Mouse (Mus musculus): ENCODE results near the gene Fam234a.
"Not testable (repeated sequence)": the region's sequence is repeated elsewhere in the genome, so short reads cannot be mapped to it uniquely, and the experiment has no call there.

Fam234a gene

DNA sequence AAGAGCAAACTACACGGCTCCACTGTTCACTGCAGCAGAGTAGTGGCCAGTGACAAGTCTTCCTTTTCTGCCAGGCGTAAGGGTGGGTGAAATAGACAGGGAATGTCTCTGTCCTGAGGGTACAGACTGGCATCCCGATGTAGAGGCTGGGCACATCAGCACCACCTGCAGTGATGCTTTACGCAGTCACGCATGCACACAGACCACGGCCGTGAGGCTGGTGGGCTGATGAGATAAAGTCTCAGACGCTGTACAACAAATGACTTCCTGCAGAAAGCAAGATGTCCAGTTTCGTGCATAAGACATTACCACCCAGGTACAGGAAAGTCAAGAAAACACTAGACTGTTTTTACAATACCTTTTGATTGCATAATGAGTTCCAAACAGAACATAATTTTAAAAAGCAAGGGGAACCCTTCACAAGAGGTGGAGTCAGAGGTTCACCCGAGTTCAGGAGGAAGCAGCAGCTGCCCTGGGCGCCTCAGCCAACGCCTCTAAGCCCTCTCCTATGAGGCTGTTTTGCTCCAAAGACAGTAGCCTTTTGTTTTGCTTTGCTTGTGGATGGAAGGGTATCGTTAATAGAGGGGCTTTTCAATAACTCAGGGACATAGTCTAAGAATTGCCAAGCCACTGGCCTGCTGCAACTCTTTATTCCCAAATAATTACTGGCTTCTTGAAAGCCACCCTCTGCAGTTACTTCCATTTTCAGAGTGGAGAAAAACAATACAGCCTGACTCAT, 8.8 kb downstream of the Fam234a start:
- no peak for ATAC-seq (ENCODE audit: insufficient number of reproducible peaks, low FRiP score, low TSS enrichment)

DNA sequence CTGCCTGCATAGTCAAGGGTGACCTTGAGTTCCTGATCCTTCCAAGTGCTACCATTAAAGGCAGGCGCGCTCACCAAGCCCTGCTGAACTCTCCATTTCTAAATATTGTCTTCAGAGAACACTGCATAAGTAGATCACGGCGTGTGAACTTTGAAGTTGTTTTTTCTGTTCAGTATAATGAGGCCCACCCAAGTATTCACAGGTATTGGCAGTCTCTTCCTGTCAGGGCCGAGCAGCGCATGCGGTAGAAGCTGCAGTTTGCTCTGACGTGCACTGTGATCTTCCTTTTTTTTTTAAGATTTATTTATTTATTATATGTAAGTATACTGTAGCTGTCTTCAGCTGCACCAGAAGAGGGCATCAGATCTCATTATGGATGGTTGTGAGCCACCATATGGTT, 9.7 kb downstream of the Fam234a start:
- ATAC-seq (ENCODE audit: insufficient number of reproducible peaks, low FRiP score, low TSS enrichment): no peak

DNA sequence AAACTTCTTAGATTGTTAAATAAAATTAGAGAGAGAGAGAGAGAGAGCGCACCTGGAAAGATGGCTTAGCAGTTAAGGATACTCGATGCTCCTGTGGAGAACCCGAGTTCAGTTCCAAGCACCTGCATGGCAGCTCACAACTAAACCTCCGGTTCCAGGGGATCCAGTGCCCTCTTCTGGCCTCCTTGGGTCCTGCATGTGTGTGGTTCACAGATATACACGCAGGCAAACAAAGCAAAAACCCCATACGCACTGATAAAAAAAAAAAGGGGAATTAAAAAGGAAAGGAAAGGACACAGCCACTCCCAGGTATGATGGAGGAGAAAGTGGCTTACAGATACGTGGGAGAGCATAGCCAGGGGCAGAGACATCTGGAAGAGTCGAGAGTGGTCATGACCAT, 11.2 kb downstream of the Fam234a start:
- ATAC-seq (ENCODE audit: insufficient number of reproducible peaks, low FRiP score, low TSS enrichment): no peak

DNA sequence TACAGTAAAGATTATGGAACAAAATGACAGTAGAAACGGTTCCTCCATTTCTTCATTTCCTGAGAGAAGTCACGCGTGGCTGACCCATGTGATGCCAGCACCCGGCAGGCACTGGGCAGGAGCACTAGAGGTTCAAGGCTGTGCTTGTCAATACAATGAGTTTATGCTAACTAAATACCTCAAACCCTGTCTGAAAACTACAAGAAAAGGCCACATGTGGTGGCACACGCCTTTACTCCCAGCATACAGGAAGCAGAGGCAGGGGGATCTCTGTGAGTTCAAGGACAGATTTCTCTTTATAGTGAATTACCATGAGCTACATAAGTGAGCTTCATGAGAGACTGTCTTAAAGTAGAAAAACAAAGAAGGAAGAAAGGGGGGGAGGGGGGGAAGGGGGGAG, 12.9 kb downstream of the Fam234a start:
- ATAC-seq (ENCODE audit: insufficient number of reproducible peaks, low FRiP score, low TSS enrichment): no peak

DNA sequence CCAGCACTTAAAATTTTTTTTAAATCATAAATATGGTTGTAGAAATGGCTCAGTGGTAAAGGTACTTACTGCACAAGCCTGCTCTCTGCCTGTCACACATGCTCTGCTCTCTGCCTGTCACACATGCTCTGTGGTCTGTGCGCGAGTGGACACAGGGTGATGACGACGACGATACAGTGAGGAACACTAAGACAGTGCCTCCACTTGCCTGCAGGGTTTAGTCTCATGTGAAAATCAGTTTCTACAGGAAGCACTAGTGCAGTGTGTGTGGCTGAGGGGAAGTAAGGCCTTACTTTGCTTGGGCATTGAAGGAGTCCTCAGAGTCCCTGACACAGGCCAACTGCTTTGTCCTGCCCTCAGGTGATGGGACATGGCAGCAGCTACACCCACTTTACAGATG, 14.3 kb downstream of the Fam234a start:
- ATAC-seq (ENCODE audit: insufficient number of reproducible peaks, low FRiP score, low TSS enrichment): no peak

DNA sequence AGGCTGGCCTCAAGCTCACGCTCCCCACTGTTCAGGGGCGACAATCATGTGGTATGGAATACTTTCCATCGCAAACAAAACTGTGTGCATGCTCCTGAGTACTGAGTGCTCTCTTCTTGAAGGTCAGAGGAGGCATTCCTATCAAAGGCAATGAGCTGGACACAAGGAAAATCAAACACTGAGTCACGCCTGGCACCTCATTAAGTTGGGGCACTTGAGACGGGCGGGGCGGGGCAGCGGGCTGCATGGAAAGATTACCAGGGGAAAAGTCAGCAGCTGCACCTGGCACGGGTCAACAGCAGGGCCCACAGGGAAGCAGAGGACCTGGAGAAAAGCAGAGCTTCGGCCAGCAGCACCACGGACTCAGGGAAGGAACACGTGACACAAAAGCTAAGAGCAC, 18.9 kb downstream of the Fam234a start:
- ATAC-seq (ENCODE audit: insufficient number of reproducible peaks, low FRiP score, low TSS enrichment): no peak

DNA sequence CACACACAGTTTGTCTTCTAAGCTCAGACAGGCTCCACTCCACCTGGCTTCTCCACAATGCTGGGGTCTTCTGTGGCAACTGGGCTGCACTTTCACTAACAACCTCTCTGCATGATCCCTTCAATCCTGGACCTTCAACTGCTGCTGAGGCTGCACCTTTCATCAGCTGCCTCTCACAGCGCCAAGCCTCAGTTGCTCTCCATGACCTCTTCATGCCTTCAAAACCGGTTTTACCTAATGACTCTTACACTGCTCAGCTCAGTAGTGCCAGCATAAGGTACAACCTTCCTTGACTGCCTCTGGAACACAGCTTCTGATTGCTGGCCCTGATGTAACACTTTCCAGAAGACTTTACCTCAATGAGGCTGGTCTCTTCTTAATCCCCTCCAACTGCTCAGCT, 22.5 kb downstream of the Fam234a start:
- ATAC-seq (ENCODE audit: insufficient number of reproducible peaks, low FRiP score, low TSS enrichment): no peak

DNA sequence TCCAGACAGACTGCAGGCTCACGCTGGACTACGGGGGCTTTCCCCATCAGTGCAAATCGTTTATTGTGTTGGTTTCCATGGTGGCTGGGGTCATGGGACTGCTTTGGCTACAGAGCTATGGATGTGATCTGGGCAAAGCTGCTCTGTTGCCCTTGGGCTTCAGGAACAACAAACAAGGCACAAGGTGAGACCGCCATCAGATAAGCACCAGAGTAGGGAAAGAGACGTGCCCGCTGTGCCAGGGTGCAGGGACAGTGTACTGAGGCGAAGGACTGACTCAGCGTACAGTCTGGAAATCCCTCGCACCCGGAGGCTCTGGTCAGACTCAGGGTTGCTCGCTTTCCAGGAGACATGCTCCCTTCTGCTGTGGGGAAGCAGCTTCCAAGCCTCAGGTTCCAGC, 31.4 kb downstream of the Fam234a start:
- ATAC-seq (ENCODE audit: insufficient number of reproducible peaks, low FRiP score, low TSS enrichment): no peak

DNA sequence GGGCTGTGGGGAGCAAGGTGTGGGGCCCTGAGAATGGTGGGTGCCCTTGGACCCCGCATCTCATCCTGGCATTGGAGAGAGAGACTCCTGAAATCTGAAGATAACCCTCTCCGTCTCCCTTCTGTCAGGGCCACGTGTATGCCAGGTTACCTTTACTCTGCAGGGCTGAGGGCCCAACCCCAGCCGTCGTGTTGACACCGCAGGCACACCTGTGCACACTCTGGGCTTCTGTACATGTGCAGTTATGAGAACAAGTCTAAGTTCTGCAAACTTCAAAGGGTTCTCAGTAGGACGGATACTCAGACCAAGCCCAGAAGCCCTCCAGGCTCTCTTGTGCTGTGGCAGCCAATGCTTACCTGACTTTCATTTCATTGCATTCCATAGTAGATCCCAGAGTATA, 31.8 kb downstream of the Fam234a start:
- no peak for ATAC-seq (ENCODE audit: insufficient number of reproducible peaks, low FRiP score, low TSS enrichment)

DNA sequence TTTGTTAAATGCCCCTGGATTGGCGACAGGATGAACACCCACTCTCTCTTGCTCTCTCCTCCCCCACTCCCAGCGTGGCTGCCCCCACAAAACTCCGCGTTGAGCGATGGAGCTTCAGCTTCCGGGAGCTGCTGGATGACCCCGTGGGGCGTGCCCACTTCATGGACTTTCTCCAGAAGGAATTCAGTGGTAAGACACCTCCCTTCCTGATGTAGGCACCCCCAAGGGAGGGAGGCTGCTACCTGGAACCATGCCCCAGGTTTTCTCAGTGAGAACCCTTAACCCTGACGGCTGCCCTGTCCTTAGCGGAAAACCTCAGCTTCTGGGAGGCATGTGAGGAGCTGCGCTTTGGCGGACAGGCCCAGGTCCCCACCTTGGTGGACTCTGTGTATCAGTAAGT, 36.4 kb downstream of the Fam234a start, which contains the start of gene Arhgdig:
Gene Arhgdig (minus strand): TSS at position 101 of the 400 bp plus-strand sequence.
- no peak for ATAC-seq (ENCODE audit: insufficient number of reproducible peaks, low FRiP score, low TSS enrichment)

DNA sequence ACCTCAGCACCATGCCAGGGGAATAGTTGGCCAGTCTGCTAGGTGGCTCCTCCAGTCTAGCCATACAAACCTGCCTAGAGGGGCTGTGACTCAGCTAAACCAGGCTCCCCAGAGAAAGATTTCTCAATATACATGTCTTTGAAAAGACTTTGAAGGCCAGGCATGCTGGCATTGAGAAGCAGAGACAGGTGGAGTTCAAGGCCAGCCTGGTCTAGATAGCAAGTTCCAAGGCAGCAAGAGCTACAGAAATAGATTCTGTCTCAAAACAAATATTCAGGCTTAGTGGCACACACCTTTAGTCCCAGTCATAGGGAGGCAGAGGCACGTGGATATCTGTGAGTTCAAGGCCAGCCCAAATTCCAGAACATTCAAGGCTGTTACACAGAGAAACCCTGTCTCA, 37.6 kb downstream of the Fam234a start:
- ATAC-seq (ENCODE audit: insufficient number of reproducible peaks, low FRiP score, low TSS enrichment): no peak

DNA sequence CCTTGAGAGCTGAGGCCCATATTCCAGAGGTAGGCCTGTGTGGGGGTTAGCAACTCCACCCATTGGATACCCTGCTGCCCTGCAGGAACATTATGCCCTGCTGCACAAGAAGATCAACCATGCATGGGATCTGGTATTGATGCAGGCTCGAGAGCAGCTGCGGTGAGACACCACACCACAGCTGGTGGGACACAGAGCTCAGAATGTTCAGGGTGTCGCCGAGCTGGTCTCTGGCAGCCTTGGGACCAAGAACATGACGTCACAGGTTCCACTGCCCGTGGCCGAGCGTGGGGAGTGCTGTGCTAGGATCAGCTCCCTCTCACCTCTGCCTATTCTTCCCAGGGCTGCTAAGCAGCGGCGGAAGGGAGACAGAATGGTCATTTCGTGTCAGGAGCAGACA, 39.3 kb downstream of the Fam234a start:
- no peak for ATAC-seq (ENCODE audit: insufficient number of reproducible peaks, low FRiP score, low TSS enrichment)

DNA sequence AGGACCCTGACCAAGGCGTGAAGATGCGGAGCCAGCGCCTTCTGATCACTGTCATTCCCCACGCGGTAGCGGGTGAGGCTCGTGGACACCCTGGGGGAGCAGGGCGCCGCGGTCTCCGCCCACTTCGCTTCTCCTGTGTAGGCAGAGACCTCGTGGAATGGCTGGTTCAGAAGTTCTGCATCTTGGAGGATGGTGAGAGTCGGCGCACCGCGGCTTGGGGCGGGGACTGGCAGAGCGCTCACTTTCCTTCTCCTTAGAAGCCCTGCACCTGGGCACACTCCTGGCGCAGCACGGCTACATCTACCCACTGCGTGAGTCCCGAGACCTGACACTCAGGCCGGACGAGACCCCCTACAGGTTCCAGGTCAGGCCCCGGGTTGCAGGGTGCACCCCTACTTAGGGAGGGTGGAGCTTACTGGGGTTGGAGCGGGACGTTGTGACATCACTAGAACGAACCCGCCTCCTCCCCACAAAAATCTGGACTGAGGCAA, 40.7 kb downstream of the Fam234a start:
- ATAC-seq (ENCODE audit: insufficient number of reproducible peaks, low FRiP score, low TSS enrichment): no peak

DNA sequence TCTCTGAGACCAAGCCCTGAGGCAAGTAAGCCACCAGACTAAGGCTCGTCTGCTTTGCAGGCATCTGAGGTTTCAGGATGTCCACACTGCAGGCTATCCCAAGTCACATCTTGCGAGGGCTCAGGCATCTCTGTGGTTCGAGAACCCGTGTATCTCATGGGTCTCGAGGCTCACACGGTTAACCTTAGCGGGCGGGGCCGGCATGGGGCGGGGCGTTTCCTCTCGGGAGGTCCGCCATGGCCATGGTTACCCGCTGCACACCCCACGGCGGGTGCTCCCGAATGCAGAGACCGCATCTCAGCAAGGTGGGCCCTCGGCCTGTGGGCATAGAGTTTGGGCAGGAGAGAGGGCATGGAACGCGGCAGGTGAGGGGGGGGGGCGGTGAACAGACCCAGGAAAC, 41.3 kb downstream of the Fam234a start, which contains the start of gene Rgs11:
Gene Rgs11 (plus strand): TSS at position 215 of the 400 bp plus-strand sequence.
- no peak for ATAC-seq (ENCODE audit: insufficient number of reproducible peaks, low FRiP score, low TSS enrichment)

DNA sequence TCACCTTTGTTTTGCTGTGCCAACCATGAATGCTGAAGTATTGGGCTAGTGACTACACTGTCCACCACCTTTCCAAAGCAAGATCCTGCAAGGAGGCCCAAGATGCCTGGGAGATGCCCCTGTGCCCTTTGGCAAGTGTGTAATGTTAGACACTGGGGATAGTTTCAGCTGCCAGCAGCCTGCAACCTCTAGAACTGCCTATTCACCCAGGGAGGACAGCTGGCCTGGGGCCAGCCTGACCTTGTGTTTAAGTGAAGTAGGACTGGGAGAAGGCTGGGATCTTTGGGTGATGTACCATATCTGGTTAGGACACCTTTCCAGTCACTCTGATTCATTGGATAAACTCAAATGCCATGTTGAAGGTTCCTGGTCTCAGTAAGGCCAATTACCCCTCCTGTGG, 42.0 kb downstream of the Fam234a start:
- ATAC-seq (ENCODE audit: insufficient number of reproducible peaks, low FRiP score, low TSS enrichment): no peak

DNA sequence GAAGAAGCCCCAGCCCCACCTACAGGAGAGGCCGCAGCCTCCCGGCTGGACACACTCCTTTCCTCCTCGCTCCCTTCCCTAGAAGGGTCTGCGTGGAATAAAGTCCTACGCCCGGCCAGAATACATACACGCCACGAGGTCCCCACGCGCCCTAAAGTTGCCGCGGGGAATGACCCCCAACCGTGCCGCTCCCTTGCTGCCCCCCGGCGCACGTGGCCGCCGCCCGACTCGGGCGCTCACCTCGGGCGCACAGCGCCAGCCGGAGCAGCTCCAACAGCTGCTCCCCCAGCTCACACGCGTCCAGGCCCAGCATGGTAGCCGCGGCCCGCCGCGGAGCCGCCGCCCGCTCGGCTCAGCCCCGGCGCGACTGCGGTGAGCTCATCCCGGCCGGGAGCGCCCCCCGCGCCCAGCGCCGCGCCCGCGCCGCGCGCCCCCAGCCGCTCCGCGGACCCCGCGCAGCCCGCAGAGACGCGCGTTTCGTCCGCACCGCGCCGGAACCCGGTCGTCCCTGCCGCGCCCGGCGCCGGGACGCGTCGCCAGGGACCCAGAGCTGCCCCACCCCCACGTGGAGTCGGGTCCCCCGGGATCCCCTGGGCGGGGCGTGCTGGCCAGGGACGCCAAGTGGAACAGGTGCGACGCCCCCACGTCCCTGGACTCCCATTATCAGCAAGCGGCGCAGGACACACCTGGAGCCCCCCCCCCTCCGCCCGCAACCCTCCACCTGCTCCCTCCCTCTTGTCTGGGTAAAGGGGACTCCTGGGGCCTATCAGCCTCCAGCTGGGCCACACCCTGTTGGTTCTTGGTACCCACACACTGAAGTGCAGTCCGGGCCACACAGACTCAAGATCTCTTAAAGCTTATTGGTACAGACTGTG, 43.0 kb downstream of the Fam234a start:
- ATAC-seq (ENCODE audit: insufficient number of reproducible peaks, low FRiP score, low TSS enrichment): no peak

DNA sequence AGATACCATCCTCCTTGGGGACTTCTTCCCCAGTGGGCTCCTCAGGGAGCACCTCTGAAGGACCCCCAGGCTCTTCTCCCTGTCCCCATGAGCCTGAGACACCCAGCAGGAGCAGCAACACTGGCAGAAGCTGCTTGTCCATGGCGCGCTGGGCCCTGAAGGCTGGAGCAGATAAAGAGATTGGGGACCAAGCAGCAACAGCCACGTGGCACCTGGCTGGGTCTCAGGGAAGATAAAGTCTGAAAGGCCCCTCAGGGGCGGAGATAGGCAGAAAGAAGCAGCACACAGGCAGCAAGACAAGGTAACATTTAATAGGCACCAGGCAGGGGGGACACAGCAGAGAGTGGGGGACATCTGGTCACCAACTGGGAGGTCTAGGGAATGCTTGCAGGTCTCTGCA, 45.1 kb downstream of the Fam234a start, which contains the start of gene Pdia2:
Gene Pdia2 (minus strand): TSS at position 196 of the 400 bp plus-strand sequence.
- no peak for ATAC-seq (ENCODE audit: insufficient number of reproducible peaks, low FRiP score, low TSS enrichment)

DNA sequence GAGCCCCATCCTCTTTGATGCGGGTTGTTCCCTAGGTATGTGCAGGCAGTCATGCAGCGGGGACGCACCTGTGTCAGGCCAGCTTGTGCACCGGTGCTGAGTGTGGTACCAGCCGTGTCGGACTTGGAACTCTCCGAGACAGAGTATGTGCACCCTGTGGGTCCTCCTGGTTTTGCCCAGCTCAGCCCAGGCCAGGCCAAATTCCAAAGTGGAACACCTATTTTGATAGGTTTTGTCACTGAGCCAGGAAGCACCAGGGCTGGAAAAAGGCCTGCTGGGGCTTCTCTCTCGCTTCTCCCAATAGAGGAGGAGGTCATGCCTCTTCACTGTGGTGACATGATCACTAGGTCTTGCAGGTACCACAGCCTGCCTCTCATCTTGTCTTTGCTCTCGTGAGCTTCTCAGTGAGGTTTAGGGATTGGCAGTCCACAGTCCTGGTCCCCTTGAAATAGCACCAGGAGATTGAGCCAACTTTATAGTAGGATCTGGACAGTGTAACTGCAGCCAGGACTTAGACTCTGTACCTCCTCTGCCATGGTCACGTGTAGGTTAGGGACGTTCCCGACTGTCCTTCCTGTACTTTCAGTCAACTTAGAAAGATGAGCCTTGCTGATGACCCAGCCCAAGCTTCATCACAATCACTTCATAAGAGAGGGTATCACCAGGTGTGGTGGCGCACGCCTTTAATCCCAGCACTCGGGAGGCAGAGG, 51.4 kb downstream of the Fam234a start:
- no peak for ATAC-seq (ENCODE audit: insufficient number of reproducible peaks, low FRiP score, low TSS enrichment)

DNA sequence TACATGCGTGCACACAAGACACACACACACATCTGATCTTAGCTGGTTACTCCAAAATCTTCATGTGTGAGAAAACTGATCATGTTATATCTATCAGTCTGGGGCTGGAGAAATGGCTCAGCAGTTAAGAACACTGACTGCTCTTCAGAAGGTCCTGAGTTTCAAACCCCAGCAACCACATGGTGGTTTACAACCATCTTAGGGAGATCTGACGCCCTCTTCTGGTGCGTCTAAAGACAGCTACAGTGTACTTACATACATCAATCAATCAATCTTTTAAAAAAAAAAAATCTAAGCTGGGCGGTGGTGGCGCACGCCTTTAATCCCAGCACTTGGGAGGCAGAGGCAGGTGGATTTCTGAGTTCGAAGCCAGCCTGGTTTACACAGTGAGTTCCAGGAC, 52.6 kb downstream of the Fam234a start:
- ATAC-seq (ENCODE audit: insufficient number of reproducible peaks, low FRiP score, low TSS enrichment): not testable (repeated sequence)

DNA sequence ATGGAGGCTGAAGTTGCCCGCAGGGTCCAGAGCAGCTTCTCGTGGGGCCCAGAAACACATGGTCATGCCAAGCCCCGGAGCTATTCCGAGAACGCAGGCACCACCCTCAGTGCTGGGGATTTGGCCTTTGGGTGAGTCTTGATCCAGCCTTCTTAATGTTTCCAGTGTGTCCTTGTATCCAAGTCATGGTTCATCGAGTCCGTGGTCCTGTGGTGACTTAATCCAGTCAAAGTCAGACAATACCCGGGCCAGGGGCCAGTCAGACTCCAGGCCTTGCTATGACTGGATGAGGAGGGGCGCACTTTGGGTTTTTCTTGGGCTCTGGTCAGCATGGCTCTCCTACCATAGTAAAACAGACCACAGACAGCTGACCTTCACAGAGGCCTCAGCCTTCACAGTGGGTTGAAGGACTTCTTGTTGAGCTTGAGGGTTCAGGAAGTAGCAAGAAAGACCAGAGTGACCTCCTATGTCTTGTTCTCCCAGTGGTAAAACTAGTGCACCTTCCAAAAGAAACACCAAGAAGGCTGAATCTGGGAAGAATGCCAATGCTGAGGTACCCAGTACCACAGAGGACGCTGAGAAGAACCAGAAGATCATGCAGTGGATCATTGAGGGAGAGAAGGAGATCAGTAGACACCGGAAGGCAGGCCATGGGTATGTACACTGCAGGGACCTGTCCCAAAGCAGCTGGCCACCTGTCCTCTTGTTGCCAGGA, 55.8 kb downstream of the Fam234a start:
- ATAC-seq (ENCODE audit: insufficient number of reproducible peaks, low FRiP score, low TSS enrichment): no peak
